Mouse (Mus musculus): ENCODE measurements around the gene Dtl. TPM values are rescaled to one million over a fixed set of nuclear protein-coding genes. Genes with fewer than 3 reads are reported as not detected.

Gene Dtl
- polyA plus RNA-seq, 1 experiment, result 13.7 TPM

GRCm38 (mm10) chr1:191617589-191617988, 42.2 kb upstream of the Dtl start:
- Histone ChIP-seq H3K27me3 (ENCODE audit: control insufficient read depth, insufficient read depth, low read length) (no peaks in the 10 kb centered on the region), H3K27ac (ENCODE audit: control insufficient read depth, insufficient read depth, low read length) (no peak overlapping the region), H3K36me3 (ENCODE audit: control insufficient read depth, insufficient read depth, low read length) (peaks cover 95% of the 10 kb centered on the region), H3K4me1 (replicated peaks; ENCODE audit: control insufficient read depth, insufficient read depth, low read length) (no peaks in the 10 kb centered on the region), H3K4me3 (ENCODE audit: control insufficient read depth, insufficient read depth, low read length) (no peak overlapping the region)
- 95% methylated on average over 3 of the region's 3 CpGs for WGBS
- TF ChIP-seq POLR2A (IDR thresholded peaks at IDR 0.05; ENCODE audit: control insufficient read depth, extremely low read depth, insufficient read depth, low read length, poor library complexity), result no peak
- TF ChIP-seq CTCF (IDR thresholded peaks at IDR 0.05; ENCODE audit: borderline replicate concordance, control insufficient read depth, extremely low read depth, insufficient read depth, low read length, poor library complexity), result no peak
- DNase-seq, result no peak

- no peak overlapping the region for H3K4me3 ChIP-seq (ENCODE audit: control insufficient read depth, insufficient read depth, low read length)
- H3K4me1 ChIP-seq (replicated peaks; ENCODE audit: control insufficient read depth, insufficient read depth, low read length), result no peaks in the 10 kb centered on the region
- DNase-seq, result no peak
- no peak for TF ChIP-seq CTCF (IDR thresholded peaks at IDR 0.05; ENCODE audit: borderline replicate concordance, control insufficient read depth, extremely low read depth, insufficient read depth, low read length, poor library complexity)
- TF ChIP-seq POLR2A (IDR thresholded peaks at IDR 0.05; ENCODE audit: control insufficient read depth, extremely low read depth, insufficient read depth, low read length, poor library complexity), result no peak
- H3K36me3 ChIP-seq (ENCODE audit: control insufficient read depth, insufficient read depth, low read length), result peaks cover 96% of the 10 kb centered on the region
- H3K27me3 ChIP-seq (ENCODE audit: control insufficient read depth, insufficient read depth, low read length), result no peaks in the 10 kb centered on the region
- WGBS, result 97% methylated on average over 8 of the region's 8 CpGs
- H3K27ac ChIP-seq (ENCODE audit: control insufficient read depth, insufficient read depth, low read length), result no peak overlapping the region
Observed at GRCm38 (mm10) chr1:191616245-191616644, 40.9 kb upstream of the Dtl start.

- 97% methylated on average over 16 of the region's 16 CpGs for whole genome bisulfite sequencing
- DNase-seq, result no peak
- Histone ChIP-seq H3K27me3 (ENCODE audit: control insufficient read depth, insufficient read depth, low read length) (no peaks in the 10 kb centered on the region), H3K4me3 (ENCODE audit: control insufficient read depth, insufficient read depth, low read length) (no peak overlapping the region), H3K4me1 (replicated peaks; ENCODE audit: control insufficient read depth, insufficient read depth, low read length) (no peaks in the 10 kb centered on the region), H3K27ac (ENCODE audit: control insufficient read depth, insufficient read depth, low read length) (no peak overlapping the region), H3K36me3 (ENCODE audit: control insufficient read depth, insufficient read depth, low read length) (peaks cover 89% of the 10 kb centered on the region)
- TF ChIP-seq CTCF (IDR thresholded peaks at IDR 0.05; ENCODE audit: borderline replicate concordance, control insufficient read depth, extremely low read depth, insufficient read depth, low read length, poor library complexity), result no peak
- TF ChIP-seq POLR2A (IDR thresholded peaks at IDR 0.05; ENCODE audit: control insufficient read depth, extremely low read depth, insufficient read depth, low read length, poor library complexity), result no peak
Observed at GRCm38 (mm10) chr1:191612877-191613276, 37.5 kb upstream of the Dtl start.

GRCm38 (mm10) chr1:191611686-191612085, 36.3 kb upstream of the Dtl start:
- no peak for DNase-seq
- WGBS, result 95% methylated on average over 9 of the region's 9 CpGs
- no peak for TF ChIP-seq CTCF (IDR thresholded peaks at IDR 0.05; ENCODE audit: borderline replicate concordance, control insufficient read depth, extremely low read depth, insufficient read depth, low read length, poor library complexity)
- no peak for TF ChIP-seq POLR2A (IDR thresholded peaks at IDR 0.05; ENCODE audit: control insufficient read depth, extremely low read depth, insufficient read depth, low read length, poor library complexity)
- Histone ChIP-seq H3K27me3 (ENCODE audit: control insufficient read depth, insufficient read depth, low read length) (no peaks in the 10 kb centered on the region), H3K36me3 (ENCODE audit: control insufficient read depth, insufficient read depth, low read length) (peaks cover 89% of the 10 kb centered on the region), H3K27ac (ENCODE audit: control insufficient read depth, insufficient read depth, low read length) (no peak overlapping the region), H3K4me3 (ENCODE audit: control insufficient read depth, insufficient read depth, low read length) (no peak overlapping the region), H3K4me1 (replicated peaks; ENCODE audit: control insufficient read depth, insufficient read depth, low read length) (no peaks in the 10 kb centered on the region)

- peaks cover 90% of the 10 kb centered on the region for H3K36me3 ChIP-seq (ENCODE audit: control insufficient read depth, insufficient read depth, low read length)
- TF ChIP-seq POLR2A (IDR thresholded peaks at IDR 0.05; ENCODE audit: control insufficient read depth, extremely low read depth, insufficient read depth, low read length, poor library complexity), result no peak
- TF ChIP-seq CTCF (IDR thresholded peaks at IDR 0.05; ENCODE audit: borderline replicate concordance, control insufficient read depth, extremely low read depth, insufficient read depth, low read length, poor library complexity), result no peak
- no peak for DNase-seq
- H3K27me3 ChIP-seq (ENCODE audit: control insufficient read depth, insufficient read depth, low read length), result no peaks in the 10 kb centered on the region
- H3K4me1 ChIP-seq (replicated peaks; ENCODE audit: control insufficient read depth, insufficient read depth, low read length), result no peaks in the 10 kb centered on the region
- 97% methylated on average over 7 of the region's 7 CpGs for WGBS
- H3K4me3 ChIP-seq (ENCODE audit: control insufficient read depth, insufficient read depth, low read length), result no peak overlapping the region
- H3K27ac ChIP-seq (ENCODE audit: control insufficient read depth, insufficient read depth, low read length), result no peak overlapping the region
Observed at GRCm38 (mm10) chr1:191610357-191610756, 35.0 kb upstream of the Dtl start.

GRCm38 (mm10) chr1:191609578-191609977, 34.2 kb upstream of the Dtl start:
- Histone ChIP-seq H3K4me3 (ENCODE audit: control insufficient read depth, insufficient read depth, low read length) (no peak overlapping the region), H3K36me3 (ENCODE audit: control insufficient read depth, insufficient read depth, low read length) (peaks cover 90% of the 10 kb centered on the region), H3K27me3 (ENCODE audit: control insufficient read depth, insufficient read depth, low read length) (no peaks in the 10 kb centered on the region), H3K4me1 (replicated peaks; ENCODE audit: control insufficient read depth, insufficient read depth, low read length) (no peaks in the 10 kb centered on the region), H3K27ac (ENCODE audit: control insufficient read depth, insufficient read depth, low read length) (no peak overlapping the region)
- 98% methylated on average over 1 of the region's 1 CpGs for WGBS
- no peak for TF ChIP-seq CTCF (IDR thresholded peaks at IDR 0.05; ENCODE audit: borderline replicate concordance, control insufficient read depth, extremely low read depth, insufficient read depth, low read length, poor library complexity)
- TF ChIP-seq POLR2A (IDR thresholded peaks at IDR 0.05; ENCODE audit: control insufficient read depth, extremely low read depth, insufficient read depth, low read length, poor library complexity), result no peak
- DNase-seq, result no peak

GRCm38 (mm10) chr1:191609051-191609450, 33.7 kb upstream of the Dtl start:
- H3K27ac ChIP-seq (ENCODE audit: control insufficient read depth, insufficient read depth, low read length), result no peak overlapping the region
- TF ChIP-seq POLR2A (IDR thresholded peaks at IDR 0.05; ENCODE audit: control insufficient read depth, extremely low read depth, insufficient read depth, low read length, poor library complexity) (no peak), CTCF (IDR thresholded peaks at IDR 0.05; ENCODE audit: borderline replicate concordance, control insufficient read depth, extremely low read depth, insufficient read depth, low read length, poor library complexity) (no peak)
- peaks cover 84% of the 10 kb centered on the region for H3K36me3 ChIP-seq (ENCODE audit: control insufficient read depth, insufficient read depth, low read length)
- no peak for DNase-seq
- 96% methylated on average over 6 of the region's 6 CpGs for WGBS
- no peaks in the 10 kb centered on the region for H3K4me1 ChIP-seq (replicated peaks; ENCODE audit: control insufficient read depth, insufficient read depth, low read length)
- H3K27me3 ChIP-seq (ENCODE audit: control insufficient read depth, insufficient read depth, low read length), result no peaks in the 10 kb centered on the region
- H3K4me3 ChIP-seq (ENCODE audit: control insufficient read depth, insufficient read depth, low read length), result no peak overlapping the region

Measured in thymus, adult 2 months (tissue).